Mouse (Mus musculus): ENCODE results near the gene Bnip1.

The Bnip1 gene

GRCm38 (mm10) chr17:26780750-26781571 is at the start of gene Bnip1:
TSS of gene Bnip1 (plus strand) at chr17:26781066.
- DNase-seq (ENCODE audit: low spot score in 2 of 2): peak; percentile 62 to 71

- DNase-seq (ENCODE audit: low spot score in 2 of 2): no peak
These were observed 38.3 kb upstream of the Bnip1 start for GRCm38 (mm10) chr17:26742581-26742980.

GRCm38 (mm10) chr17:26743294-26743693 is 37.6 kb upstream of the Bnip1 start:
- DNase-seq (ENCODE audit: low spot score in 2 of 2): no peak

- DNase-seq (ENCODE audit: low spot score in 2 of 2): no peak
These were observed 30.9 kb upstream of the Bnip1 start for GRCm38 (mm10) chr17:26749975-26750374.

GRCm38 (mm10) chr17:26752297-26752696 is 28.6 kb upstream of the Bnip1 start:
- DNase-seq (ENCODE audit: low spot score in 2 of 2): no peak

GRCm38 (mm10) chr17:26753476-26753875 is 27.4 kb upstream of the Bnip1 start:
- DNase-seq (ENCODE audit: low spot score in 2 of 2): no peak

- no peak for DNase-seq (ENCODE audit: low spot score in 2 of 2)
These were observed 13.6 kb upstream of the Bnip1 start for GRCm38 (mm10) chr17:26767100-26767753.

GRCm38 (mm10) chr17:26767754-26768124 is 13.1 kb upstream of the Bnip1 start:
- DNase-seq (ENCODE audit: low spot score in 2 of 2): no peak

GRCm38 (mm10) chr17:26776211-26776610 is 4.7 kb upstream of the Bnip1 start:
- no peak for DNase-seq (ENCODE audit: low spot score in 2 of 2)

GRCm38 (mm10) chr17:26778001-26778400 is 2.9 kb upstream of the Bnip1 start:
- no peak for DNase-seq (ENCODE audit: low spot score in 2 of 2)

GRCm38 (mm10) chr17:26778430-26779100 is 2.3 kb upstream of the Bnip1 start:
- DNase-seq (ENCODE audit: low spot score in 2 of 2): no peak

GRCm38 (mm10) chr17:26779471-26779870 is 1.4 kb upstream of the Bnip1 start:
- DNase-seq (ENCODE audit: low spot score in 2 of 2): no peak

- DNase-seq (ENCODE audit: low spot score in 2 of 2): peak in 1 of 2 experiments; percentile 11
These were observed 761 bp downstream of the Bnip1 start for GRCm38 (mm10) chr17:26781610-26782043.

GRCm38 (mm10) chr17:26784525-26784924 is 3.7 kb downstream of the Bnip1 start:
- no peak for DNase-seq (ENCODE audit: low spot score in 2 of 2)

- DNase-seq (ENCODE audit: low spot score in 2 of 2): no peak
These were observed 5.7 kb downstream of the Bnip1 start for GRCm38 (mm10) chr17:26786586-26786985.

GRCm38 (mm10) chr17:26788986-26789385 is 8.1 kb downstream of the Bnip1 start:
- no peak for DNase-seq (ENCODE audit: low spot score in 2 of 2)

GRCm38 (mm10) chr17:26789460-26790268 is 8.8 kb downstream of the Bnip1 start:
- DNase-seq (ENCODE audit: low spot score in 2 of 2): no peak

- no peak for DNase-seq (ENCODE audit: low spot score in 2 of 2)
These were observed 9.7 kb downstream of the Bnip1 start for GRCm38 (mm10) chr17:26790269-26791214.

- no peak for DNase-seq (ENCODE audit: low spot score in 2 of 2)
These were observed 10.7 kb downstream of the Bnip1 start for GRCm38 (mm10) chr17:26791580-26791979.

- DNase-seq (ENCODE audit: low spot score in 2 of 2): no peak
These were observed 11.2 kb downstream of the Bnip1 start for GRCm38 (mm10) chr17:26792096-26792495.
